Mouse (Mus musculus): ENCODE results near the gene Rab20. TPM values are rescaled to one million over a fixed set of nuclear protein-coding genes. Genes with fewer than 3 reads are reported as not detected.

Gene Rab20
- polyA plus RNA-seq, 1 experiment from 2014 or later: 9.6 TPM

DNA sequence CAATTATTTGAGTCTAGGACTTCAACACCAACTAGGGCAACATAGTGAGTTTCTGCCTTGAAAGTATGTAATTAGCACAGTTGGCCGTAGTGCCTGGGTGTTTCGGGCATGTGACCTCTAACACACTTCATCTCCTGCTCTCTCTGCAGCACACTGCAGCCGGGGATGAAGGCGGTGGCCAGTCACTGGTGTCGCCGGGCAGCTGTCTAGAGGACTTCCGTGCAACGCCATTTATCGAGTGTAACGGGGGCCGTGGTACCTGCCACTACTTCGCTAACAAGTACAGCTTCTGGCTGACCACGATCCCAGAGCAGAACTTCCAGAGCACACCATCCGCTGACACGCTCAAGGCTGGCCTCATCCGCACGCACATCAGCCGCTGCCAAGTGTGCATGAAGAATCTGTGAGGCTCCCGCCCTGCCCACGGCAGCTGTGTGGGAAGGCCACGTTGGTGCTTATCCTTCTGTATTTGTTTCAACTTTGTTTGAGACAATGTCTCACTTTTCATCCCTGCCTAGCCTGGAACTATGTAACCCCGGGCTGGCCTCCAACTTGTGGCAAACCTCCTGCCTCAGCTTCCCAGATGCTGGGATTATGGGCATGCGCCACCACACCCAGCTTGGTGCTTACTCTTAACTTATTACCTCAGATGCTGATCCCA is 30.5 kb downstream of the Rab20 start:
- ATAC-seq (ENCODE audit: low FRiP score, low TSS enrichment): no peak
- no peak overlapping the region for H3K9ac ChIP-seq (ENCODE audit: low read length)
- H3K27ac ChIP-seq (replicated peaks): no peak overlapping the region
- no peak for DNase-seq (ENCODE audit: low spot score)
- no peaks in the 10 kb centered on the region for H3K27me3 ChIP-seq (ENCODE audit: control insufficient read depth, insufficient read depth, low read length)
- H3K9me3 ChIP-seq (ENCODE audit: control insufficient read depth, low read length): no peaks in the 10 kb centered on the region
- H3K4me2 ChIP-seq (replicated peaks; ENCODE audit: low read depth): no peak overlapping the region
- WGBS: 91% methylated on average over 23 of the region's 23 CpGs
- TF ChIP-seq CTCF (IDR thresholded peaks at IDR 0.05; ENCODE audit: low read depth) (no peak), EP300 (optimal IDR thresholded peaks at IDR 0.05) (no peak)
- H3K4me1 ChIP-seq (replicated peaks; ENCODE audit: control insufficient read depth, insufficient read depth): no peaks in the 10 kb centered on the region
- peaks cover 2% of the 10 kb centered on the region; the same call in 1 of the 2 replicates for H3K36me3 ChIP-seq (ENCODE audit: control insufficient read depth, insufficient read depth, low read length)
- no peak overlapping the region for H3K4me3 ChIP-seq (ENCODE audit: low read depth, low read length)

- 94% methylated on average over 13 of the region's 13 CpGs for WGBS
- Histone ChIP-seq H3K27ac (replicated peaks) (no peak overlapping the region), H3K27me3 (ENCODE audit: control insufficient read depth, insufficient read depth, low read length) (no peaks in the 10 kb centered on the region), H3K4me1 (replicated peaks; ENCODE audit: control insufficient read depth, insufficient read depth) (no peaks in the 10 kb centered on the region), H3K4me2 (replicated peaks; ENCODE audit: low read depth) (no peak overlapping the region), H3K9me3 (ENCODE audit: control insufficient read depth, low read length) (no peaks in the 10 kb centered on the region), H3K9ac (ENCODE audit: low read length) (no peak overlapping the region), H3K4me3 (ENCODE audit: low read depth, low read length) (no peak overlapping the region), H3K36me3 (ENCODE audit: control insufficient read depth, insufficient read depth, low read length) (peaks cover 5% of the 10 kb centered on the region)
- DNase-seq (ENCODE audit: low spot score) (no peak), ATAC-seq (ENCODE audit: low FRiP score, low TSS enrichment) (no peak)
- TF ChIP-seq CTCF (IDR thresholded peaks at IDR 0.05; ENCODE audit: low read depth) (no peak), EP300 (optimal IDR thresholded peaks at IDR 0.05) (no peak)
Measured at GRCm38 (mm10) chr8:11445790-11446189, 32.7 kb downstream of the Rab20 start.

- Histone ChIP-seq H3K27me3 (ENCODE audit: control insufficient read depth, insufficient read depth, low read length) (no peaks in the 10 kb centered on the region), H3K4me1 (replicated peaks; ENCODE audit: control insufficient read depth, insufficient read depth) (no peaks in the 10 kb centered on the region), H3K36me3 (ENCODE audit: control insufficient read depth, insufficient read depth, low read length) (peaks cover 6% of the 10 kb centered on the region), H3K9me3 (ENCODE audit: control insufficient read depth, low read length) (no peaks in the 10 kb centered on the region), H3K9ac (ENCODE audit: low read length) (no peak overlapping the region), H3K4me3 (ENCODE audit: low read depth, low read length) (no peak overlapping the region), H3K4me2 (replicated peaks; ENCODE audit: low read depth) (no peak overlapping the region), H3K27ac (replicated peaks) (no peak overlapping the region)
- TF ChIP-seq EP300 (optimal IDR thresholded peaks at IDR 0.05) (no peak), CTCF (IDR thresholded peaks at IDR 0.05; ENCODE audit: low read depth) (no peak)
- 82% methylated on average over 7 of the region's 7 CpGs for WGBS
- ATAC-seq (ENCODE audit: low FRiP score, low TSS enrichment) (no peak), DNase-seq (ENCODE audit: low spot score) (no peak)
Measured at GRCm38 (mm10) chr8:11444216-11444615, 34.3 kb downstream of the Rab20 start.

DNA sequence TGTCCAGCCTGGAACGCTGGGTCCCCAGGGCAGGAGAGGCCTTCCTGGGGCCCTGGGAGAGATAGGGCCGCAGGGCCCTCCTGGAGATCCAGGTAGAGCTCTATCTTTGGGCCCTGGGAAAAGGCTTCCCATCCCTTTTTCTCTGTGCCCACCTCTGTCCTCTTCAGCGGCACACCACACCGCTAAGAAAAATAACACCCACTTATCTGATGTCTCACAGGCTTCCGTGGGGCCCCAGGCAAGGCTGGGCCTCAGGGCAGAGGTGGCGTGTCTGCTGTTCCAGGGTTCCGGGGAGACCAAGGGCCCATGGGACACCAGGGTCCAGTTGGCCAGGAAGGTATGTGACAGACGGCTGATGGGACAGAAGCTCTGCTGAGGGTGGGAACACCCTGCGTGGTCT is 34.9 kb downstream of the Rab20 start:
- peaks cover 10% of the 10 kb centered on the region for H3K36me3 ChIP-seq (ENCODE audit: control insufficient read depth, insufficient read depth, low read length)
- DNase-seq (ENCODE audit: low spot score): no peak
- 86% methylated on average over 9 of the region's 9 CpGs for WGBS

DNA sequence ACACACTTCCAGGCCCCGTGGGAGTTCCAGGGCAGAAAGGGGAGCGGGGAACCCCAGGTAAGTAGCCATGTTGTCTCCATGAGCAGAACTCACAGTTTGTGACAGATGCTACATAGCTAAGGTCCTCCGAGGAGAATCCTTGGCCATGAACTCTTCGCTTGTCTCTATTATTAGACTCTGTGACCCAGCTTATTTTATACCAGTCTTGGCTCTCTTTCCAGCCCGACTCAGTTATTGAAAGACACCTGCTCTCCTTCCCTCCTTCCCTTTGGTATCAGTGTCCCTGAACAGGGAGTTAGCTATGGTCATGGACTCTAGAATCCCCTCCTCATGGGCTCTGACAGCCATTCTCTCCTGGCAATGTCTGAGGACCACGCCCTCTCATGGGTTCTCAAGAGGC is 37.2 kb downstream of the Rab20 start:
- ATAC-seq (ENCODE audit: low FRiP score, low TSS enrichment): no peak
- H3K4me2 ChIP-seq (replicated peaks; ENCODE audit: low read depth): no peak overlapping the region
- H3K9me3 ChIP-seq (ENCODE audit: control insufficient read depth, low read length): no peaks in the 10 kb centered on the region
- DNase-seq (ENCODE audit: low spot score): no peak
- peaks cover 15% of the 10 kb centered on the region for H3K36me3 ChIP-seq (ENCODE audit: control insufficient read depth, insufficient read depth, low read length)
- no peak overlapping the region for H3K27ac ChIP-seq (replicated peaks)
- H3K4me1 ChIP-seq (replicated peaks; ENCODE audit: control insufficient read depth, insufficient read depth): no peaks in the 10 kb centered on the region
- no peak for TF ChIP-seq EP300 (optimal IDR thresholded peaks at IDR 0.05)
- TF ChIP-seq CTCF (IDR thresholded peaks at IDR 0.05; ENCODE audit: low read depth): no peak
- H3K9ac ChIP-seq (ENCODE audit: low read length): no peak overlapping the region
- 97% methylated on average over 6 of the region's 6 CpGs for WGBS
- H3K27me3 ChIP-seq (ENCODE audit: control insufficient read depth, insufficient read depth, low read length): no peaks in the 10 kb centered on the region
- no peak overlapping the region for H3K4me3 ChIP-seq (ENCODE audit: low read depth, low read length)

More for the DNA sequence above, 34.9 kb downstream of the Rab20 start:
- Histone ChIP-seq H3K4me2 (replicated peaks; ENCODE audit: low read depth) (no peak overlapping the region), H3K4me3 (ENCODE audit: low read depth, low read length) (no peak overlapping the region), H3K27ac (replicated peaks) (no peak overlapping the region), H3K4me1 (replicated peaks; ENCODE audit: control insufficient read depth, insufficient read depth) (no peaks in the 10 kb centered on the region), H3K27me3 (ENCODE audit: control insufficient read depth, insufficient read depth, low read length) (no peaks in the 10 kb centered on the region), H3K9ac (ENCODE audit: low read length) (no peak overlapping the region), H3K9me3 (ENCODE audit: control insufficient read depth, low read length) (no peaks in the 10 kb centered on the region)
- TF ChIP-seq CTCF (IDR thresholded peaks at IDR 0.05; ENCODE audit: low read depth) (no peak), EP300 (optimal IDR thresholded peaks at IDR 0.05) (no peak)
- ATAC-seq (ENCODE audit: low FRiP score, low TSS enrichment): no peak

GRCm38 (mm10) chr8:11437862-11438261 is 40.6 kb downstream of the Rab20 start:
- WGBS: 70% methylated on average over 12 of the region's 12 CpGs
- TF ChIP-seq EP300 (optimal IDR thresholded peaks at IDR 0.05) (no peak), CTCF (IDR thresholded peaks at IDR 0.05; ENCODE audit: low read depth) (no peak)
- Histone ChIP-seq H3K4me3 (ENCODE audit: low read depth, low read length) (no peak overlapping the region), H3K36me3 (ENCODE audit: control insufficient read depth, insufficient read depth, low read length) (peaks cover 24% of the 10 kb centered on the region), H3K9me3 (ENCODE audit: control insufficient read depth, low read length) (no peaks in the 10 kb centered on the region), H3K4me1 (replicated peaks; ENCODE audit: control insufficient read depth, insufficient read depth) (no peaks in the 10 kb centered on the region), H3K27ac (replicated peaks) (no peak overlapping the region), H3K4me2 (replicated peaks; ENCODE audit: low read depth) (no peak overlapping the region), H3K9ac (ENCODE audit: low read length) (no peak overlapping the region), H3K27me3 (ENCODE audit: control insufficient read depth, insufficient read depth, low read length) (no peaks in the 10 kb centered on the region)
- DNase-seq (ENCODE audit: low spot score) (no peak), ATAC-seq (ENCODE audit: low FRiP score, low TSS enrichment) (no peak)
